Mouse (Mus musculus) left cerebral cortex, adult 18-20 months (tissue): Measurements from ENCODE around the gene Slain2. TPM values are rescaled to one million over a fixed set of nuclear protein-coding genes. Genes with fewer than 3 reads are reported as not detected.
A peak's percentile ranks its signal among the peaks of the same experiment; 100 is the strongest.
"Not testable (repeated sequence)": the region's sequence is repeated elsewhere in the genome, so short reads cannot be mapped to it uniquely, and the experiment has no call there.

Experiments used
- DNase-seq, 2 experiments: peaks; one replicate each; pipeline ENCODE4 v3.0.0; 2021 to 2022; ENCODE audit warnings: low spot score in 2 of 2, mixed read lengths in 1 of 2
- total RNA-seq, 2 experiments: library from RNA; stranded (reverse); gene quantifications; 2 replicates each; pipeline ENCODE4 v1.2.3; 2021

The Slain2 gene
- total RNA-seq, 2 experiments from 2014 or later = 21.9 to 25.3 TPM

- DNase-seq = no peak
Measured at GRCm38 (mm10) chr5:72939311-72939710, 25.2 kb downstream of the Slain2 start.

GRCm38 (mm10) chr5:72940906-72941432, 26.9 kb downstream of the Slain2 start:
- DNase-seq = no peak

GRCm38 (mm10) chr5:72948136-72948535, 34.0 kb downstream of the Slain2 start:
- DNase-seq = peak in 1 of 2 experiments; percentile 8

GRCm38 (mm10) chr5:72950252-72950651, 36.1 kb downstream of the Slain2 start:
- DNase-seq = no peak

GRCm38 (mm10) chr5:72953996-72954604, 40.0 kb downstream of the Slain2 start:
- DNase-seq = no peak

GRCm38 (mm10) chr5:72957281-72957680, 43.2 kb downstream of the Slain2 start:
- no peak for DNase-seq

GRCm38 (mm10) chr5:72960096-72960495, 46.0 kb downstream of the Slain2 start:
- no peak for DNase-seq

- DNase-seq = no peak
Measured at GRCm38 (mm10) chr5:72965706-72966105, 51.6 kb downstream of the Slain2 start.

GRCm38 (mm10) chr5:72972435-72972834, 58.3 kb downstream of the Slain2 start:
- no peak for DNase-seq

- DNase-seq = no peak
Measured at GRCm38 (mm10) chr5:72972934-72973333, 58.8 kb downstream of the Slain2 start.

- DNase-seq = no peak
Measured at GRCm38 (mm10) chr5:72974602-72975001, 60.5 kb downstream of the Slain2 start, which contains the start of gene Gm10135. Gm10135 (minus strand) TSS chr5:72974702.

GRCm38 (mm10) chr5:72975996-72976395, 61.9 kb downstream of the Slain2 start:
- no peak for DNase-seq

GRCm38 (mm10) chr5:72976539-72976938, 62.4 kb downstream of the Slain2 start:
- DNase-seq = no peak

- peak in 1 of 2 experiments; percentile 15 for DNase-seq
Measured at GRCm38 (mm10) chr5:72984091-72984490, 70.0 kb downstream of the Slain2 start.

GRCm38 (mm10) chr5:72987786-72988185, 73.7 kb downstream of the Slain2 start:
- no peak for DNase-seq

GRCm38 (mm10) chr5:72989756-72990155, 75.7 kb downstream of the Slain2 start:
- no peak for DNase-seq

- DNase-seq = no peak
Measured at GRCm38 (mm10) chr5:72992474-72992873, 78.4 kb downstream of the Slain2 start.

- DNase-seq = no peak
Measured at GRCm38 (mm10) chr5:72994424-72994823, 80.3 kb downstream of the Slain2 start.

GRCm38 (mm10) chr5:72994928-72995327, 80.8 kb downstream of the Slain2 start:
- DNase-seq = no peak

GRCm38 (mm10) chr5:72995379-72995778, 81.3 kb downstream of the Slain2 start:
- DNase-seq = no peak

GRCm38 (mm10) chr5:72998546-72998945, 84.4 kb downstream of the Slain2 start:
- DNase-seq = not testable (repeated sequence)

GRCm38 (mm10) chr5:73004046-73004445, 89.9 kb downstream of the Slain2 start:
- no peak for DNase-seq
